Mouse (Mus musculus): Measurements from ENCODE around the gene Tmem94. TPM values are rescaled to one million over a fixed set of nuclear protein-coding genes. Genes with fewer than 3 reads are reported as not detected.

Gene Tmem94
- total RNA-seq, 1 experiment = 17.7 TPM

- H3K9ac ChIP-seq (ENCODE audit: insufficient read depth, low read depth, low read length, poor library complexity, severe bottlenecking) = no peak overlapping the region
- H3K36me3 ChIP-seq (ENCODE audit: control insufficient read depth, insufficient read depth, low read length, poor library complexity, severe bottlenecking) = peaks cover 2% of the 10 kb centered on the region; the same call in 1 of the 2 replicates
- DNase-seq (ENCODE audit: low read depth, low spot score) = no peak
- no peak overlapping the region for H3K27ac ChIP-seq (ENCODE audit: insufficient read depth, low read depth, low read length, poor library complexity, severe bottlenecking)
- peaks cover 3 to 28% of the 10 kb centered on the region in 2 experiments; a peak in 2 of 4 replicates for H3K4me1 ChIP-seq (ENCODE audit: control insufficient read depth in 2 of 2, insufficient read depth in 2 of 2, low read length in 2 of 2, poor library complexity in 1 of 2)
- no peaks in the 10 kb centered on the region for H3K9me3 ChIP-seq (ENCODE audit: control insufficient read depth, insufficient read depth, low read depth, low read length)
- in situ Hi-C loops (cut with MboI; ENCODE audit: low sequenced_read_pairs in 2 of 2, unreplicated experiment in 2 of 2) = no loop called here
- TF ChIP-seq ZNF384 (IDR thresholded peaks at IDR 0.05; ENCODE audit: low read depth, low read length) (no peak), ZC3H11A (IDR thresholded peaks at IDR 0.05; ENCODE audit: borderline replicate concordance, low read depth, low read length) (no peak), MAFK (IDR thresholded peaks at IDR 0.05; ENCODE audit: insufficient read depth, low read depth, low read length) (no peak), CHD2 (IDR thresholded peaks at IDR 0.05; ENCODE audit: low read depth, low read length) (no peak), HCFC1 (IDR thresholded peaks at IDR 0.05; ENCODE audit: borderline replicate concordance, insufficient read depth, low read length) (no peak)
- no peak overlapping the region for H3K4me3 ChIP-seq (ENCODE audit: insufficient read depth in 1 of 2, low read depth in 1 of 2, low read length in 2 of 2, poor library complexity in 1 of 2, severe bottlenecking in 1 of 2)
Observed at GRCm38 (mm10) chr11:115812095-115812494, 46.9 kb downstream of the Tmem94 start.

- Histone ChIP-seq H3K9me3 (ENCODE audit: control insufficient read depth, insufficient read depth, low read depth, low read length) (no peaks in the 10 kb centered on the region), H3K36me3 (ENCODE audit: control insufficient read depth, insufficient read depth, low read length, poor library complexity, severe bottlenecking) (peaks cover 7% of the 10 kb centered on the region), H3K9ac (ENCODE audit: insufficient read depth, low read depth, low read length, poor library complexity, severe bottlenecking) (peak overlapping the region; percentile 92), H3K4me3 (ENCODE audit: insufficient read depth in 1 of 2, low read depth in 1 of 2, low read length in 2 of 2, poor library complexity in 1 of 2, severe bottlenecking in 1 of 2) (peak overlapping the region; percentile 88 to 94), H3K27ac (ENCODE audit: insufficient read depth, low read depth, low read length, poor library complexity, severe bottlenecking) (no peak overlapping the region), H3K4me1 (ENCODE audit: control insufficient read depth in 2 of 2, insufficient read depth in 2 of 2, low read length in 2 of 2, poor library complexity in 1 of 2) (peaks cover 3 to 28% of the 10 kb centered on the region in 2 experiments; a peak in 2 of 4 replicates)
- no peak for TF ChIP-seq CHD2 (IDR thresholded peaks at IDR 0.05; ENCODE audit: low read depth, low read length)
- no peak for TF ChIP-seq ZC3H11A (IDR thresholded peaks at IDR 0.05; ENCODE audit: borderline replicate concordance, low read depth, low read length)
- TF ChIP-seq MAFK (IDR thresholded peaks at IDR 0.05; ENCODE audit: insufficient read depth, low read depth, low read length) = no peak
- no peak for TF ChIP-seq HCFC1 (IDR thresholded peaks at IDR 0.05; ENCODE audit: borderline replicate concordance, insufficient read depth, low read length)
- no peak for TF ChIP-seq ZNF384 (IDR thresholded peaks at IDR 0.05; ENCODE audit: low read depth, low read length)
- peak; percentile 40 for DNase-seq (ENCODE audit: low read depth, low spot score)
- in situ Hi-C loops (cut with MboI; ENCODE audit: low sequenced_read_pairs in 2 of 2, unreplicated experiment in 2 of 2) = no loop called here
Observed at GRCm38 (mm10) chr11:115812533-115813420, 47.5 kb downstream of the Tmem94 start.

DNA sequence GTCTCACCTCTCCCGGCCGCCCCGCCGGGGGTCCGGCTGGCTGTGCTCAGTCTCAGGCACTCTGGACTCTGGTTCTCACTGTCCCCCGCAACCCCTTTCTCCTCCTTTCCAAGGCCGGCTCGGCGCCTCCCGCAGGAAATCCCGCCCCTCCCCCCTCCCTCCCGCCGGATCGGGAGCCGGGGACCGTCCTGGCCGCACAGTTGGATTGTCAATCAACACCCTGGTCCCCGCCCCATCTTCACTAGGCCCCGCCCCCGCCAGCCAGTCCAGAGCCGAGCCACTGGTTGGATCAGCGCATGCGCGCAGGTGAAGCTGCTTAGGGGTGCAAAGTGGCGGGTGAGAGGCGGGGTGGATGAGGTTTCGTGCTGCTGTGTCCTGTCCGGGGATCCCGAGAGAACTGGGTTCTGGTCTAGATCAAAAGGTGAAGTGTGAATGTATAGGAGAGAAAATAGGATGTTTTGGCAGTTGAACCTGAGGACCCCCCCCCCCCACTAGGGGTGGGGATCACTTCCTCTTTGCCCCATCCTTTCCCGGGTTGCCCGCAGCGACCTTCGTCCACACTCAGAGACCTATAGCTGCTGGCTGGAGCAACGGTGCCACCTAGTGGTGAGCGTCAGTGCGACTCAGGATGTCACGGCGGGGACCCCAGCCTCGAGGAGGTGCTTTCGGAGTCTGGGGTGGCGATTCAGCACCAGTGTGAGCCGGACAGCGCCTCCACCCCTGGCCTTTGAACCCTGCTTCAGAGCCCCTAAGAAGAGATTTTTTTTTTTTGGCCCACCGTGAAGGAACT lies 48.5 kb downstream of the Tmem94 start, which contains the start of gene Caskin2:
TSS of gene Caskin2 (minus strand) at position 133 of the 790 bp plus-strand sequence.
- Histone ChIP-seq H3K9me3 (ENCODE audit: control insufficient read depth, insufficient read depth, low read depth, low read length) (no peaks in the 10 kb centered on the region), H3K27ac (ENCODE audit: insufficient read depth, low read depth, low read length, poor library complexity, severe bottlenecking) (no peak within 1 kb of the TSS), H3K4me1 (ENCODE audit: control insufficient read depth in 2 of 2, insufficient read depth in 2 of 2, low read length in 2 of 2, poor library complexity in 1 of 2) (peaks cover 3 to 20% of the 10 kb centered on the region in 2 experiments; a peak in 2 of 4 replicates), H3K9ac (ENCODE audit: insufficient read depth, low read depth, low read length, poor library complexity, severe bottlenecking) (peak within 1 kb of the TSS; percentile 92), H3K4me3 (ENCODE audit: insufficient read depth in 1 of 2, low read depth in 1 of 2, low read length in 2 of 2, poor library complexity in 1 of 2, severe bottlenecking in 1 of 2) (peak within 1 kb of the TSS; percentile 91 to 94), H3K36me3 (ENCODE audit: control insufficient read depth, insufficient read depth, low read length, poor library complexity, severe bottlenecking) (peaks cover 13% of the 10 kb centered on the region)
- peak; percentile 98 for DNase-seq (ENCODE audit: low read depth, low spot score)
- no peak for TF ChIP-seq ZC3H11A (IDR thresholded peaks at IDR 0.05; ENCODE audit: borderline replicate concordance, low read depth, low read length)
- TF ChIP-seq ZNF384 (IDR thresholded peaks at IDR 0.05; ENCODE audit: low read depth, low read length) = peak; percentile 99
- TF ChIP-seq CHD2 (IDR thresholded peaks at IDR 0.05; ENCODE audit: low read depth, low read length) = peak; percentile 56; the same call in 1 of the 2 replicates
- in situ Hi-C loops (cut with MboI; ENCODE audit: low sequenced_read_pairs in 2 of 2, unreplicated experiment in 2 of 2) = no loop called here

DNA sequence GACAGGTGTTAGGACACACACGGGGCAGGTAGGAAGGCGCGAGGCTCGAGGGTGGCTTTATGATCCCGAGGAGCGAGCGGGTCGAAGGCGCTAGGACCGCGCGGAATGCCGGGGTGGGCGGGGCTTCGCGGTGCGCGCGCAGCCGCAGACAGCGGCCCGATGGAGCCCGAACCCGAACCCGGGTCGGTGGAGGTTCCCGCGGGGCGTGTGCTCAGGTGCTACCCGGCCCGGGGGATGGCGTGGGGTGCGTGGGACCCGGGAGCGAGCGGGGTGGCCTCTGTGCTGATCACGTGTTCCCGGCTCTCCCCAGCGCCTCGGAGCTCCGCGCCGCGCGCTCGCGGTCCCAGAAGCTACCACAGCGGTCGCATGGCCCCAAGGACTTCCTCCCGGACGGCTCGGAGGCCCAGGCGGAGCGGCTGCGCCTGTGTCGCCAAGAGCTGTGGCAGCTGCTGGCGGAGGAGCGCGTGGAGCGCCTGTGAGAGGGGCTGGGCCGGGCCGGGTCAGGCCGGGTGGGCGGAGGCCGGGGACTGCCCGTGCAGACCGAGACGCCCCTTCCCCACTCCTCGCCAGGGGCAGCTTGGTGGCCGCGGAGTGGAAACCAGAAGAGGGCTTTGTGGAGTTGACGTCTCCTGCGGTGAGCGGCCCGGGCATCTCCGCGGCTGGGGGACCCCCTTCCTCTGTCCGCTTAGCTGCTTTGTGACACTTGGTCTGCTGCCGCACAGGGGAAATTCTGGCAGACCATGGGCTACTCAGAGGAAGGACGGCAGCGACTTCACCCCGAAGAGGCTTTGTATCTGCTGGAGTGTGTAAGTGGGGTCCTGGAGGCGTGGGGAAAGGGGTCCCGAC lies 49.6 kb downstream of the Tmem94 start, which contains the start of gene Tsen54:
TSS of gene Tsen54 (plus strand) at position 120 of the 846 bp plus-strand sequence.
- Histone ChIP-seq H3K4me1 (ENCODE audit: control insufficient read depth in 2 of 2, insufficient read depth in 2 of 2, low read length in 2 of 2, poor library complexity in 1 of 2) (peaks cover 0 to 9% of the 10 kb centered on the region in 2 experiments; a peak in 2 of 4 replicates), H3K9me3 (ENCODE audit: control insufficient read depth, insufficient read depth, low read depth, low read length) (no peaks in the 10 kb centered on the region), H3K27ac (ENCODE audit: insufficient read depth, low read depth, low read length, poor library complexity, severe bottlenecking) (no peak within 1 kb of the TSS), H3K9ac (ENCODE audit: insufficient read depth, low read depth, low read length, poor library complexity, severe bottlenecking) (peak within 1 kb of the TSS; percentile 92), H3K36me3 (ENCODE audit: control insufficient read depth, insufficient read depth, low read length, poor library complexity, severe bottlenecking) (peaks cover 13% of the 10 kb centered on the region), H3K4me3 (ENCODE audit: insufficient read depth in 1 of 2, low read depth in 1 of 2, low read length in 2 of 2, poor library complexity in 1 of 2, severe bottlenecking in 1 of 2) (peak within 1 kb of the TSS; percentile 91 to 94)
- DNase-seq (ENCODE audit: low read depth, low spot score) = peak; percentile 54
- in situ Hi-C loops (cut with MboI; ENCODE audit: low sequenced_read_pairs in 2 of 2, unreplicated experiment in 2 of 2) = no loop called here
- TF ChIP-seq HCFC1 (IDR thresholded peaks at IDR 0.05; ENCODE audit: borderline replicate concordance, insufficient read depth, low read length) (peak; percentile 60; the same call in 1 of the 2 replicates), MAFK (IDR thresholded peaks at IDR 0.05; ENCODE audit: insufficient read depth, low read depth, low read length) (no peak), CHD2 (IDR thresholded peaks at IDR 0.05; ENCODE audit: low read depth, low read length) (no peak), ZNF384 (IDR thresholded peaks at IDR 0.05; ENCODE audit: low read depth, low read length) (no peak), ZC3H11A (IDR thresholded peaks at IDR 0.05; ENCODE audit: borderline replicate concordance, low read depth, low read length) (no peak)
